Mouse (Mus musculus) ES-E14 (cell line): ENCODE data around the gene Tnpo1.

Experiments used
- CHD2 ChIP-seq: IDR thresholded peaks from 2 replicates; pipeline ENCODE4 v1.6.1; 2014; ENCODE audit warnings: mild to moderate bottlenecking, low read depth, low read length, inconsistent platforms
- HCFC1 ChIP-seq: IDR thresholded peaks from 2 replicates; pipeline ENCODE4 v1.6.1; 2012; ENCODE audit warnings: low read length, inconsistent platforms, borderline replicate concordance; ENCODE audit not compliant: insufficient read depth
- MAFK ChIP-seq: IDR thresholded peaks from 2 replicates; pipeline ENCODE4 v1.6.1; 2014; ENCODE audit warnings: mild to moderate bottlenecking, low read depth, low read length, inconsistent platforms; ENCODE audit not compliant: insufficient read depth
- ZC3H11A ChIP-seq: IDR thresholded peaks from 2 replicates; pipeline ENCODE4 v1.6.1; 2012; ENCODE audit warnings: low read depth, mild to moderate bottlenecking, inconsistent platforms, low read length, borderline replicate concordance
- ZNF384 ChIP-seq: IDR thresholded peaks from 2 replicates; pipeline ENCODE4 v1.6.1; 2012; ENCODE audit warnings: low read depth, low read length, inconsistent platforms

- no peak for TF ChIP-seq HCFC1
- TF ChIP-seq ZC3H11A: no peak
- TF ChIP-seq MAFK: no peak
- no peak for TF ChIP-seq ZNF384
- no peak for TF ChIP-seq CHD2
These were observed 130.7 kb downstream of the Tnpo1 start for GRCm38 (mm10) chr13:98795511-98795910.
